8 mouse cellular contexts compared by ENCODE assay signal in genomic region chr3:102194291-102195051, GRCm38 (mm10). TPM values are rescaled to one million over a fixed set of nuclear protein-coding genes. Genes with fewer than 3 reads are reported as not detected.
A peak's percentile ranks its signal among the peaks of the same experiment; 100 is the strongest.
DNase-seq lines count a peak whose midpoint lies in the region; ATAC-seq and TF ChIP-seq lines count a peak whose summit lies in the region.

No protein-coding gene starts in this region.

- H3K27me3 ChIP-seq in hindbrain, embryonic 11.5 days (ENCODE audit: control insufficient read depth, insufficient read depth, low read length), result peaks cover 16% of the 10 kb centered on the region
- peaks cover 21% of the 10 kb centered on the region; the same call in 1 of the 2 replicates for H3K27me3 ChIP-seq in midbrain, embryonic 15.5 days (replicated peaks)

- peak overlapping the region; percentile 60 for H3K27ac ChIP-seq in hindbrain, embryonic 11.5 days (ENCODE audit: low read depth, low read length)
- H3K27ac ChIP-seq in midbrain, embryonic 15.5 days, result peak overlapping the region; percentile 57
- no peak overlapping the region for H3K27ac ChIP-seq in left cerebral cortex, adult 2 months

- intact Hi-C loops in heart, postnatal 14 days (cut with DNase I), result no loop called here
- intact Hi-C loops in left cerebral cortex, adult 2 months (cut with DNase I), result no loop called here

- no peak overlapping the region for H3K9ac ChIP-seq in hindbrain, embryonic 11.5 days (ENCODE audit: low read depth, low read length)
- H3K9ac ChIP-seq in midbrain, embryonic 15.5 days, result no peak overlapping the region

- 0 out of 2 replicates have a peak overlapping the region, but pooled peaks have one; percentile 9 for H3K4me2 ChIP-seq in hindbrain, embryonic 11.5 days (replicated peaks; ENCODE audit: low read depth, low read length)
- H3K4me2 ChIP-seq in midbrain, embryonic 15.5 days, result peak overlapping the region; percentile 36

- TF ChIP-seq CTCF in left cerebral cortex, adult 2 months (IDR thresholded peaks at IDR 0.05), result no peak; the same call in 1 of the 2 replicates

- H3K4me3 ChIP-seq in hindbrain, embryonic 11.5 days (ENCODE audit: low read depth, low read length), result no peak overlapping the region
- 0 out of 2 replicates have a peak overlapping the region, but pooled peaks have one; percentile 5 for H3K4me3 ChIP-seq in midbrain, embryonic 15.5 days
- H3K4me3 ChIP-seq in left cerebral cortex, adult 2 months, result no peak overlapping the region

- peak; percentile 46 for ATAC-seq in hindbrain, embryonic 11.5 days (ENCODE audit: low FRiP score)
- peak; percentile 74 for ATAC-seq in midbrain, embryonic 15.5 days (replicated peaks)

- peaks cover 16% of the 10 kb centered on the region for H3K4me1 ChIP-seq in hindbrain, embryonic 11.5 days (replicated peaks; ENCODE audit: control insufficient read depth, insufficient read depth, low read length)
- H3K4me1 ChIP-seq in midbrain, embryonic 15.5 days, result peaks cover 29% of the 10 kb centered on the region

- WGBS in hindbrain, embryonic 11.5 days, result 5% methylated on average over 11 of the region's 11 CpGs
- 5% methylated on average over 11 of the region's 11 CpGs for WGBS in midbrain, embryonic 15.5 days

- H3K9me3 ChIP-seq in hindbrain, embryonic 11.5 days (ENCODE audit: control insufficient read depth, low read length), result no peaks in the 10 kb centered on the region
- no peaks in the 10 kb centered on the region for H3K9me3 ChIP-seq in midbrain, embryonic 15.5 days

- DNase-seq in heart, adult 18-20 months, result peak; percentile 27 to 37
- no peak for DNase-seq in heart, postnatal 14 days
- DNase-seq in embryo, embryonic 10.5 days (ENCODE audit: low spot score), result peak; percentile 66
- peak; percentile 58 for DNase-seq in hindbrain, embryonic 11.5 days (ENCODE audit: low spot score)
- DNase-seq in cerebellum, adult 9-11 months, result no peak
- DNase-seq in urinary bladder, postnatal 25 days (ENCODE audit: low spot score), result no peak
- no peak for DNase-seq in left cerebral cortex, adult 2 months (ENCODE audit: extremely low spot score in 1 of 2, low spot score in 2 of 2)

- H3K36me3 ChIP-seq in hindbrain, embryonic 11.5 days (ENCODE audit: control insufficient read depth, insufficient read depth, low read length), result no peaks in the 10 kb centered on the region
- H3K36me3 ChIP-seq in midbrain, embryonic 15.5 days (replicated peaks), result no peaks in the 10 kb centered on the region

RNA-seq across cellular contexts. Expression of gene Vangl1, which starts 10.0 kb away (rescaled TPM):
- 10 to 100 TPM in 1 of 2 experiments, 1 to 10 TPM in 1; 8.6 to 12.3 TPM for total RNA-seq in heart, adult 18-20 months (2021)
- total RNA-seq in heart, postnatal 14 days (2021), result 10 to 100 TPM; 19.0 to 20.0 TPM
- polyA plus RNA-seq in hindbrain, embryonic 11.5 days (2014; fragmentation: Nextera tagmentation; extraction: Ambion mirVana), result 10.9 and 12.3 TPM in 2 replicates
- 7.5 and 9.9 TPM in 2 replicates for polyA plus RNA-seq in midbrain, embryonic 15.5 days (2015; fragmentation: Nextera tagmentation; extraction: Ambion mirVana)
- total RNA-seq in left cerebral cortex, adult 2 months (2021), result 1 to 10 TPM; 4.4 to 6.7 TPM

Comparison
In these comparisons a context has a peak if more than half of its experiments do, and no peak if none do; other contexts are left out.
1. DNase-seq: peak in heart, adult 18-20 months (2 of 2), embryo, embryonic 10.5 days (single experiment) and hindbrain, embryonic 11.5 days (single experiment); none in heart, postnatal 14 days (0 of 2), cerebellum, adult 9-11 months (single experiment), urinary bladder, postnatal 25 days (single experiment) and left cerebral cortex, adult 2 months (0 of 2).